Mouse (Mus musculus): Measurements from ENCODE around the gene Akirin1.

The Akirin1 gene

DNA sequence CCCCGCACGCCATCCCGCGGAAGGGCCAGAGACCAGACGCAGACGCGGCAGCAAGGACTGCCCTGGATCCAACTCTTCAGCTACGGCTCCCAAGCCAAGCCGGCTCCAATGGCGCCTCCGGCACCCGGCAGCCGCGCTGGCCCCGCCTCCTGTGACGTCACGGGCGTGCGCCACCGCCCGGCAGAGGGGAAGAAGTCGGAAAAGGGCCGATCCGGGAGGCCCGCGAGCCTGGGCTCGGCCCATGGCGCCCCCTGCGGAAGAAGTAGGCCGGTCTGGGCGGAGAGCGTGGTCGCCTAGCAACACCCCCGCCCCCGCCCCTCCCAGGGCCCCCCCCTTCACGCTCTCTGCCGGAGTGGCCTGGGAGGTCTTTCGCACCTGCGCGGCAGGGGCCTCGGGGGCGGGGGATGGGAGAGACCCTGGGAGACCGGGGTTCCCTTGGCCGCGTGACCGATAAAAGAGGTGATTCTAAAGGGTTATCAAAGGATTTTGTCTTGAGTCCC is at the start of gene Akirin1:
TSS of gene Akirin1 (minus strand) at position 194 of the 500 bp plus-strand sequence.
- peak; percentile 99 for DNase-seq

DNA sequence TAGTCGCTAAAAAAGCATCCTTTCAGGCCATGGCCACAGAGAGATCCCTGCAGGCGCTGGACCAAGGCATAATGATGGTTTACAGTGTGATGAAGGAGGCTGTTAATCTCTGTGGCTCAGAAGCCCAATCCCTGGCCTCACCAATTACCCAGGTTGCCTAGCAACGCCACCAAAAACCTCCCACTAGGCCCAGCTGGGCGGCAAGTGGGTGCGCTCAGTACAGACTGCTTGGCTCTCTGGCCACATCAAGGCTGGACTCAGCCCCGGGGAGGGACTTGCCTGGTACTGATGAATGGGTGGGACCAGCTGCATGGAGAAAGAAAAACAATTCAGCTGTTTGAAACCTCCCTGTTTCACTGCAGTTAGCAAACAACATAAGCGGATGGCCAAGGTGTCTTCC is 47.7 kb upstream of the Akirin1 start:
- peak; percentile 52 for DNase-seq

DNA sequence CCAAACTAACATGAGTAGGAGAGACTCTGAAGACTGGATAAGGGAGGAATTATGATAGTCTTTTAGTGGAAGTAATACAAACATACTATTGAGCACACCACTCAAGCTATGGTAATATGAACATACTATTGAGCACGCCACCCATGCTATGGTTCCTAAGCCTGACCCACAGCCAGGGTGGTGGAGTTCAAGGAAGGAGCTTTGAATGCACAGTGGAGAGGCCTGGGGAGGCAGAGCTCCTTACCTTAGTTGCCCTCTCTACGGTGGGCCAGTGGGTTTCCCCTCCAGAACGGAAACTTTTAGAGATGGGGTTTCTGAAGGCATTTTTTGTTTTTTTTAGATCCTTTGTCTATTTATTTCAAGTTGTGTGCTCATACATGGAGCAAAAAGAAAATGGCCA is 47.3 kb upstream of the Akirin1 start:
- no peak for DNase-seq

GRCm38 (mm10) chr4:123795057-123795456 is 44.9 kb upstream of the Akirin1 start:
- no peak for DNase-seq

DNA sequence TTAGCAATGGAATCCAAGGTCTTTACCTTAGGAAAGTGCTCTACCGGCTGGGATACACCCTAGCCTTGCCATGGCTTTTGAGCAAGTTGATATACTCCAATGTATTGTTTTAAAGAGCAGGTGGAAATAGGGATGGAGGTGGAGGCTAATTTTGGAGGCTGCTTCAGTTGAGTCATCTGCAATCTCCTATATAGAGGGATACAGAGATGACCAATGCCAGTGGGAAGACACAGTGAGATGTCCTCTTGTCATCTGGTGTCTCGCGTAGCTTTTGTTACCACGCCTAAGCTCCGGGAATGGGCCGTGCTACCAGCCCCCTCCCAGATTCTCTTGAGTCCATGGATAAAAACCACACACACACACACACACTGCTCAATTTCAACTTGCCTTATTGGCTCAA is 43.0 kb upstream of the Akirin1 start:
- no peak for DNase-seq

DNA sequence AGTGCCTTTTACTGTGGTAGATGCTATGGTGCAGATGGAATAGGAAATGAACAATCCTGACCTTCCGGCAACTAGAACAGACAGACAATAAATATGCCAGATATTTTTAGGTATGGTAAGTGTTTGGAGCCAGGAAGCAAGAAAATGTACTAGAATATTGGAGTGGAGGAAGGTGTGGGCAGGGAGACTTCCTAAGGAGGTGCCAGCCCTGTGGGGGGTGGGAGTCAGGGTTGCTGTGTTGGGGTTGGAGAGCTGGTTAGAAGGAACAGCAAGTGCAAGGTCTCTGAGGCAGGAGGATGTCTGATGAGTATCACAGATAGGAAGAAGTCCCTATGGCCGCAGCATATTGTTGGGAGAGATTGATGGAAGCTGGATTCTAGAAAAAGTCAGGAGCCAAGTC is 42.5 kb upstream of the Akirin1 start:
- DNase-seq, result no peak

GRCm38 (mm10) chr4:123787191-123787985 is 37.2 kb upstream of the Akirin1 start, which contains the start of gene Rhbdl2:
Gene Rhbdl2, plus strand, starts transcription at chr4:123787874.
- DNase-seq, result peak; percentile 53

DNA sequence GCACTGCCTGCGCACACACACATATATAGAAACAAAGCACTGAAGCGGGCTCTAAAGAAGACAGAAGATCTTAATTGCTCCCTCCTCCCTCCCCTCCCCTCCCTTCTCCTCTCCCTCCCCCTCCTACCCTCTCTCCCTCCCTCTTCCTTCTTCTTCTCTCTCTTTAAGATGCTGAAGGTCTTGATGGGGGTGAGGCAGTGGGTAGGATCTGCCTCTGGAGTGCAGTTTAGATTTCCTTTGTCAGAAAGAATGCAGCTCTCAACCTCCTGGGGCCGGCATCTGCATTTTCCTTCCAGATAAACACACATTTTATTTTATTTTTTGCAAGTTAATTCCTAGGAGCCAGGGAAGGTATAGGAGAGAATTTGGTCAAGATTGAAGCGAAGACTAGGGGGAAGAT is 18.1 kb upstream of the Akirin1 start:
- no peak for DNase-seq

GRCm38 (mm10) chr4:123767807-123768206 is 17.7 kb upstream of the Akirin1 start:
- no peak for DNase-seq

- no peak for DNase-seq
Observed at GRCm38 (mm10) chr4:123765071-123765470, 14.9 kb upstream of the Akirin1 start.

DNA sequence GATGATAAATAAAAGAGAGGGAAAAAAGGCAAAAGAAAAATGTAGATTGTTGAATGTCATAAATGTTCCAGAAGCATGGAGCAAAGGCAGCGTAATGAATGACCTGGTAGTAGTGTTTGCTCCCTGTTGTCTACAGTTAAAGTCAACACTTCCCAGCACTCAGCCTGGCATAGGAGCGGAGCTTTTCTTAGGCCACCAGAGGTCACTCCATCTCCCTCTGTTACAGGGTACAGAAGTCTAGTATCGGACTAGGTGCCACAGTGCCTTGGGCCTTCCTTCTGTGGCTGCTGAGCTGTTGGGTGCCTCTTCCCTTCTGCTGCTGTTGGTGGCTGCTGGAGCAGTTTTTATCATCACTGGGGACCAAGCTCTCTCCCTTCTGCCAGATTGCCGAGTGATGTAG is 8.2 kb upstream of the Akirin1 start:
- no peak for DNase-seq

GRCm38 (mm10) chr4:123750707-123751312 is 665 bp upstream of the Akirin1 start:
- DNase-seq, result no peak

GRCm38 (mm10) chr4:123749484-123750130 is 538 bp downstream of the Akirin1 start:
- peak; percentile 61 for DNase-seq

GRCm38 (mm10) chr4:123748726-123749415 is 1.3 kb downstream of the Akirin1 start:
- DNase-seq, result no peak

DNA sequence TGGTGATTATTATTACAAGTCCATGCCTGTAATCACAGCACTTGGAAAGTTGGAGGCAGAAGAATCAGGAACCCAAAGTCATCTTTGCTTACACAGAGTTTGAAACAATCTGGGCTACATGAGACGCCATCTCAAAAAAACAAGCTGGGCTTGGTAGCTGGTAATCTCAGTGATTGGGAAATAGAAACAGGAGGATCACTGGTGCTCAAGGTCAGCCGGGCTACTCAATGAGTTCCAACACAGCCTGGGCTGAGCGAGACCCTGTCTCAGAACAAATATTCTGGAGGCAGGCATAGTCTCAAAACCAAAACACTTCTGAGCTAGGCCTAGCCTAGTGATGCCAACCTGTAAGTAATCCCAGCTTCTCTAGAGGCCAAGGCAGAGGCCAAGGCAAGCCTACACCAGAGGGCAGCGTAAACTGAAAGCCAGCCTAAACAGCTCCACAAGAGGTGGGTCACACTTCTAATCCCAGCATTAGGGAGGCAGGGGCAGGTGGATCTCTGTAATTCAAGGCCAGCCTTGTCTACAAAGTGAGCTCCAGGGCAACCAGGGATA is 4.8 kb downstream of the Akirin1 start:
- DNase-seq, result no peak

DNA sequence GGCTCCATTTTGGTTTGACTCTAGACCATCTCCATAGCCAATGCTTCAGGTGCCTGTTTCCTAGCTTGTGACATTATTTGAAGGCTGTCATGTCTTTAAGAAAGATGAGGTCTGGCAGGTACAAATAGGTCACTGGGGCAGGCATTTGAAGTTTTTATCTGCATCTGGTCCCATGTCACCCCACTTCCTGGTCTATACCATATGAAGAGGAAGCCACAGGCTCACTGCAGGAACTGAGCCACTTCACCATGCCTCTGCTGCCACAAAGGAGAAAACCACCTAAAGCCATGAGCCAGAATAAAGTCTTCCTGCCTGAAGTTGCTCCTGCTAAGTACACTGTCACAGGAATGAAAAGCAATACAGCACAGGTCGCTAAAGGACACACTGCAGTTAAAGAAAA is 7.3 kb downstream of the Akirin1 start:
- DNase-seq, result no peak

DNA sequence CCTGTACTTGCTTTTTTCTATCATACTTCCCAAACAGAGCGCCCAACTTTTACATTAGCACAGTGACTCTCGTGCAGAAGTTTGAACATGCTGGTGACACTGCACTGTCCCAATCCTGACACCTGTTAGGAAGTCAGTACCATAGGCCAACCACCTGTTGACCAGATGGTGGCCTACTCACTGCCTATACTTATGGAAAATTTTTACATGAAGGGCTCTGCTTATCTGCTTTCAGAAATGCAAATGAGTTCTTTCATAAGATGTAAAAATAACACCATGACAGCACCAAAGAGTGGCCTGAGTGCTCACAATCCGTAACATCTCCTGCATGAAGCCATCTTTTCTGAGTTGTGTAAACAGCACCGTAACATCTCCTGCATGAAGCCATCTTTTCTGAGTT is 11.4 kb downstream of the Akirin1 start:
- no peak for DNase-seq

DNA sequence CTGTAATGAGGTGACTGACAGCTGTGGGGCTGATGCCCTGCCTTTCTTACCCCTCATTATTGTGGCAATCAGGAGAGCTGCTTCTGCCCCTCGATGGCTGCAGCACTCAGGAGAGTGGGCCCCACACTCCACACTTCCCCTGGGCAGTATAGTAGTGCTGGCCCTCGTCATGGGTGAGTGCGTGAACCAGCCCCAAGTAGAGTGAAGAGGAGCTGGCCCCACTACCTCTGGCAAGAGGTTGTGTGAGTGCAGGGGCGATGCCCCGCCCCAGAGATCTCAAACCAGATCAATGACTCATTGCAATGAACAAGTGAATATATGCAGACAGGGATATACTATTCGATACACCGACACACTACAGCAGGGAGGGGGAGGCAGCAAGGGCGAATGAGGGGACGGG is 16.6 kb downstream of the Akirin1 start:
- no peak for DNase-seq

- no peak for DNase-seq
Observed at GRCm38 (mm10) chr4:123732921-123733320, 17.2 kb downstream of the Akirin1 start.

GRCm38 (mm10) chr4:123732163-123732910 is 17.8 kb downstream of the Akirin1 start:
- DNase-seq, result no peak

DNA sequence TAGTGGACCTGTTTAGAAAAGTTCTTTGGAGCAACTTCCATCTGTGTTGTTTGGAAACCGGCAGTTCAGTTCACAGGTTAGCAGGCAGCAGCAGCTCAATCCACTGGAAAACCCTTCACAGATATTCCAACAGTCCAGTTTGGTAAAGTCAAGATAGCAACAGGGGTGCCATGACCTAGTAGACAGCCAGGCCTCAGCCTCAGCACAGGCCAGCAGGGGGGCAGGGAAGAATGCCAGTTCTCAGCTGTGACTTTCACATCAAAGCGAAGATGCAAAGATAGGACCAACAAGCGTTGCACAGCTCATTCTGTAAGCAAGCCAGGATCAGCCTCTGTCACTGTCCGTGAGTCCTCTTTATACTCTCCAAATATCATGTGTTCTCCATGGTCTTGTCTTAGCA is 28.4 kb downstream of the Akirin1 start:
- no peak for DNase-seq

- no peak for DNase-seq
Observed at GRCm38 (mm10) chr4:123718434-123718780, 31.7 kb downstream of the Akirin1 start.

Data from right cerebral cortex, postnatal 14 days (tissue).